Mouse (Mus musculus) limb, embryonic 10.5 days (tissue): Measurements from ENCODE around the gene Pgap2. TPM values are rescaled to one million over a fixed set of nuclear protein-coding genes. Genes with fewer than 3 reads are reported as not detected.
"Not testable (repeated sequence)": the region's sequence is repeated elsewhere in the genome, so short reads cannot be mapped to it uniquely, and the experiment has no call there.

Source experiments
- DNase-seq: peaks from one replicate; pipeline ENCODE4 v3.0.0-alpha.2; 2017; ENCODE audit warnings: low spot score
- H3K27ac ChIP-seq: fragments of 300-500 bp; sonication (generic); 2 replicates; pipeline ENCODE4 v1.5.1; 2016; ENCODE audit warnings: mild to moderate bottlenecking
- H3K27me3 ChIP-seq: fragments of 300-500 bp; sonication (generic); 2 replicates; pipeline ENCODE4 v1.6.1; 2016; ENCODE audit warnings: low read depth, mild to moderate bottlenecking; ENCODE audit not compliant: poor library complexity, severe bottlenecking
- H3K36me3 ChIP-seq: fragments of 300-500 bp; sonication (generic); 2 replicates; pipeline ENCODE4 v1.6.1; 2016; ENCODE audit warnings: mild to moderate bottlenecking, moderate library complexity
- H3K4me1 ChIP-seq: fragments of 300-500 bp; sonication (generic); 2 replicates; pipeline ENCODE4 v1.6.1; 2016
- H3K4me3 ChIP-seq: fragments of 300-500 bp; sonication (generic); 2 replicates; pipeline ENCODE4 v1.5.1; 2016; ENCODE audit warnings: mild to moderate bottlenecking, moderate library complexity
- H3K9me3 ChIP-seq: fragments of 300-500 bp; sonication (generic); replicated peaks from 2 replicates; pipeline ENCODE4 v1.6.1; 2016; ENCODE audit warnings: mild to moderate bottlenecking
- WGBS: fragments of 180-500 bp; shearing (Covaris S2); methylation state at CpG from one replicate; pipeline ENCODE4 v1.1.7; 2016; 5-methylcytosine and 5-hydroxymethylcytosine counted together
- polyA plus RNA-seq: library from polyadenylated mRNA; unstranded; fragments of >200 nt; fragmentation: Nextera tagmentation; extraction: Ambion mirVana; gene quantifications from 2 replicates; pipeline ENCODE4 v1.2.1, GENCODE M21; 2016

Pgap2 gene
- polyA plus RNA-seq, 1 experiment from 2014 or later, result 68.5 TPM

DNA sequence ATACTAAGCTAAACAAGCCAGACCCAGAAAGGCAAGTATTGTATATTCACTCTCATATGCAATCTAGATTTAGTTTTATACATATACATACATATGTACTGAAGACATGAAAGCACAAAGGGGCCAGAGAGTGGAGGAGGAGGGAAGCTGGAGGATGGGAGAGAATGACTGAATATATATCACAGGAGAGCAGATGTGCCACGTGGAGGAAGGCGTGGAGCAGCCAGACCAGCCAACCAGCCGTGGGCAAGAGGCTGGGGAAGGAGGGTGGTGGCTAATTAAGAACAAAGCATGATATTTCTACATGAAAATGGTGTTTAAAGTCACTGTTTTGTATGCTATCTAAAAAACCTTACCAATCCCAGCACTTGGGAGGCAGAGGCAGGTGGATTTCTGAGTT, 48.7 kb downstream of the Pgap2 start:
- no peak overlapping the region for H3K27ac ChIP-seq
- H3K4me3 ChIP-seq, result no peak overlapping the region
- no peaks in the 10 kb centered on the region for H3K27me3 ChIP-seq
- WGBS, result 76% methylated on average over 3 of the region's 3 CpGs
- H3K4me1 ChIP-seq, result no peaks in the 10 kb centered on the region
- DNase-seq, result no peak
- no peaks in the 10 kb centered on the region for H3K36me3 ChIP-seq
- no peaks in the 10 kb centered on the region for H3K9me3 ChIP-seq

DNA sequence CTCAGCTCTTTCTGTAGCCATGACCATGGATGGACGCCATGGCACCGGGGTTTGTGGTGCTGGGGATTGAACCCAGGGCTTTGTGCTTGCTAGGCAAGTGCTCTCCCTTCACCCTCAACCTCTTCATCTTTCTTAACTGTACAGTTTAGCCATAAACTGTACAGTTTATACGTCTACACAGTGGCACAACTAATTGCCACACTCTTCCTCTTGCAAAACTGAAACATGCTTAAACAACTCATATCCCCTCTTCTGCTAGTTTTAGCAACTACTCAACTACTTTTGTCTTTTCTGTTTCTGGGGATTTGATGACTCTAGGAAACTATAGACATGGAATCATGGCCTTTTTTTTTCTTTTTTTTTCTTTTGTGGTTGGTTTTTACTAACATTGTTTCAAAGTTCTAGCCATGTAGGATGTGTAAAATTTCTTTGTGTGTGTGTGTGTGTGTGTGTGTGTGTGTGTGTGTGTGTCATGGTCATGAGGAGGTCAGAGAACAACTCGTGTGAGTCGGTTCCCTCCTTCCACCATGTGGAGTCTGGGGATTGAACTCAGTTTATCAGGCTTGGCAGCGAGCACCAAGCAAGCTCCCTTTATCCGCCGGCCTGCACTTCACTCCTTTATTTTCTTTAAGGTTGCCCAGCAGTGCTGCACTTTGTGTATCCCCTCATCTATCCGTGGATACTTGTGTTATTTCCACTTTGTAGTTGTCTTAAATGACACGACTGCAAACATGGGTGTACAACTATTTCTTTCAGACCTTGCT, 49.9 kb downstream of the Pgap2 start:
- DNase-seq, result no peak
- Histone ChIP-seq H3K4me3 (no peak overlapping the region), H3K27me3 (no peaks in the 10 kb centered on the region), H3K27ac (no peak overlapping the region), H3K9me3 (no peaks in the 10 kb centered on the region), H3K4me1 (no peaks in the 10 kb centered on the region), H3K36me3 (no peaks in the 10 kb centered on the region)
- WGBS, result 81% methylated on average over 10 of the region's 10 CpGs

DNA sequence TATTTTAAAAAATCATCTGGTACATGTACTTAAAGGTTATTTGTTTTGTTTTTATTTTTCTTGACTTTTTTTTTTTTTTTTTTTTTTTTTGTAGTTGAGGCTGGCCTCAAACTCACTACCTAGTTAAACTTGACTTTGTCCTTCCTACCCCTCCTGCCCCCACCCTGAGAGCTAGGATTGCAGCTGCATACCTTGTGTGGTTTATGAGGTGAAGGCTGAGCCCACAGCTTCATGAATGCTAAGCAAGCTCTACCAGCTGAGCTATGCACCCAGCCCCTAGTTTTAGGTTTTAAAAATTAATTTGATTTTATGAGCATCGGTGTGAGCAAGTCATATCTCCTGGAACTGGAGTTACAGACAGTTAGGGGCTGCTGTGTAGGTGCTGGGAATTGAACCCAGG, 50.5 kb downstream of the Pgap2 start:
- Histone ChIP-seq H3K27me3 (no peaks in the 10 kb centered on the region), H3K4me1 (no peaks in the 10 kb centered on the region)

DNA sequence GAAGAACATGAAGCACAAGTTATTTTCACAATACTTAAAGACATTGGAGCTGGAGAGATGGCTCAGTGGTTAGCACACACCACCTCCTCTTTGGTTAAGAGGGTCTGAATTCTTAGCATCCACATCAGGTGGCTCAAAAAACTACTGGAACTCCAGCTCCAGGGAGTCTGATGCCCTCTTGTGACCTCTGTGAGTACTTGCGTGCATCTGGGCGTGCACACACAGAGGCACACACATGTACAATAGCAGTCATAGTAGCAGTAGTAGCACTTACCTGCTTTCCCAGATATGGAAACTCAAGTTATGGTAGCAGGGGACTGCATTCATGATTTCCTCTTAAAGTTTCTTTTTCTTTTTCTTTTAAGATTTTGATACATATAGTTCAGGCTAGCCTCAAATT, 53.0 kb downstream of the Pgap2 start:
- Histone ChIP-seq H3K27me3 (0 out of 2 replicates have a peak, but pooled peaks cover 2% of the 10 kb centered on the region), H3K36me3 (no peaks in the 10 kb centered on the region), H3K9me3 (no peaks in the 10 kb centered on the region), H3K4me3 (no peak overlapping the region), H3K4me1 (0 out of 2 replicates have a peak, but pooled peaks cover under 1% of the 10 kb centered on the region), H3K27ac (no peak overlapping the region)
- WGBS, result 96% methylated on average over 2 of the region's 2 CpGs
- no peak for DNase-seq

More for the DNA sequence above, 50.5 kb downstream of the Pgap2 start:
- no peak for DNase-seq
- WGBS, result 100% methylated on average over 1 of the region's 1 CpGs
- Histone ChIP-seq H3K9me3 (no peaks in the 10 kb centered on the region), H3K27ac (no peak overlapping the region), H3K36me3 (no peaks in the 10 kb centered on the region), H3K4me3 (no peak overlapping the region)

DNA sequence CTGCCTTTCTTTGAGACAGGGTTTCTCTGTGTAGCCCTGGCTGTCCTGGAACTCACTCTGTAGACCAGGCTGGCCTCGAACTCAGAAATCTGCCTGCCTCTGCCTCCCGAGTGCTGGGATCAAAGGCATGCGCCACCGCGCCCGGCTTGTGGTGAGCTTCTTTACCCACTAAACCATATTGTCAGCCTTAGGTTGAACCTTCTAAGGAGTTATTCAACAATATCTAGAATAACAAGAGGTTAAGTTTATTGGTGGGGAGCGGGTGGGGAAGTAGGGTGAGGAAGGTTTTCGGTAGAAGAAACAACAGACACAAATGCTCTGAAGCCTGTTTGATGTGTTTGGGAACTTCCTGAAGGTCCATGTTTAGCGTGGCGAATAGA, 56.0 kb downstream of the Pgap2 start:
- not testable (repeated sequence) for DNase-seq, H3K27ac ChIP-seq, H3K4me1 ChIP-seq, H3K36me3 ChIP-seq, H3K9me3 ChIP-seq, H3K4me3 ChIP-seq
- WGBS, result 92% methylated on average over 10 of the region's 10 CpGs
- peaks cover 19% of the 10 kb centered on the region for H3K27me3 ChIP-seq

DNA sequence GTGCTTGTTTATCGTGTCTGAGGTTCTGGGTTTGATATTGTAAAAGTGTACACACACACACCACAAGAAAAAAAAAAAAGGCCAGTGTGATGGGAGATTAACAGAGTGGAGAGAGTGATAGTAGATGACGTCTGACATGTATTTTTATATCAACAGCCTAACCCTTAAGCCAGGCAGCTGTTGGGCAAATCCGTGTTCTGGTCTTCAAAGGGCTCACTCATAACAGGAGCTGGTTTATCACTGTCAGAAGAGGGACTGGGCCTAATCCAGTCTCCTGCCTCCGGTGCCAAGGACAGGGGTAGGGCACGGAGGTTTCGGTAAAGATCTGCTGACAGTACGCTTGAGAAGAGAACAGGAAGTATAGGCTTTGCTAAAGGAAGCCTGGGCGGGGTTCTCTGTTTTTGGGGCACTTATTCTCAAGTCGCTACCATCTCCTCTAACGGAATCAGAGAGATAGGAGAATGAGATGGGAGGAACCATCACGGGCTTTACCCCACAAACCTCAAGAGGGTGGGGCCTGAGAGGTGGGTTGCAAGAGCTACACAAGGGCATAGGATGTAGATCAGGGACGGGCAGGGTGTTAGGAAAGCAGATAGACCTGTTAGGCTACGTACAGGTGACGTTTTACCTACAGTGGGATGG, 56.5 kb downstream of the Pgap2 start:
- Histone ChIP-seq H3K36me3 (no peaks in the 10 kb centered on the region), H3K9me3 (no peaks in the 10 kb centered on the region), H3K4me1 (peaks cover 9% of the 10 kb centered on the region; the same call in 1 of the 2 replicates), H3K27me3 (peaks cover 19% of the 10 kb centered on the region), H3K27ac (no peak overlapping the region), H3K4me3 (peak overlapping the region; percentile 89; the same call in 1 of the 2 replicates)
- no peak for DNase-seq
- WGBS, result 54% methylated on average over 14 of the region's 14 CpGs

DNA sequence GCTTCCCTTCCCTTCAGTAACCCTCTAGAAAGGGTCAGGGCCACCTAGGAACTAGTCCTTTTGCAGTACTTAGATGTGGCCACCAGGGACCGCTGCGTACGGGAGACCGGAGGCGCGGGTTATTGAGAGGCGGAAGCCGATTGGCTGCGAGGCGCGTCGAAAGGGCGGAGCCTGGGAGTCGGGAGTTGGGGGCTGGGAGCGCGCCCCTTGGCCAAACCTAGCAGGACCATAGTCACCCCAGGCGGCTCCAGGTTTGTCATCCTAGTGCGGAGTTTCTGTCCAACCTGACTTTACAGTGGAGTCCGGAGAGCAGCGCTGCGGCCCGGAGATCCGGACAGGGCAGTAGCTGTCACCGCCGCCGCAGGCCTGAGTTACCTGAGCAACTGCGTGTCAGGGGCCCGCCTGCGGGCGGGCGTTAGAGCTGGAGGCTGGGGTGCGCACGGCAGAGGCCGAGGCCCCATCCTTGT, 57.1 kb downstream of the Pgap2 start:
- WGBS, result under 1% methylated on average over 34 of the region's 34 CpGs

DNA sequence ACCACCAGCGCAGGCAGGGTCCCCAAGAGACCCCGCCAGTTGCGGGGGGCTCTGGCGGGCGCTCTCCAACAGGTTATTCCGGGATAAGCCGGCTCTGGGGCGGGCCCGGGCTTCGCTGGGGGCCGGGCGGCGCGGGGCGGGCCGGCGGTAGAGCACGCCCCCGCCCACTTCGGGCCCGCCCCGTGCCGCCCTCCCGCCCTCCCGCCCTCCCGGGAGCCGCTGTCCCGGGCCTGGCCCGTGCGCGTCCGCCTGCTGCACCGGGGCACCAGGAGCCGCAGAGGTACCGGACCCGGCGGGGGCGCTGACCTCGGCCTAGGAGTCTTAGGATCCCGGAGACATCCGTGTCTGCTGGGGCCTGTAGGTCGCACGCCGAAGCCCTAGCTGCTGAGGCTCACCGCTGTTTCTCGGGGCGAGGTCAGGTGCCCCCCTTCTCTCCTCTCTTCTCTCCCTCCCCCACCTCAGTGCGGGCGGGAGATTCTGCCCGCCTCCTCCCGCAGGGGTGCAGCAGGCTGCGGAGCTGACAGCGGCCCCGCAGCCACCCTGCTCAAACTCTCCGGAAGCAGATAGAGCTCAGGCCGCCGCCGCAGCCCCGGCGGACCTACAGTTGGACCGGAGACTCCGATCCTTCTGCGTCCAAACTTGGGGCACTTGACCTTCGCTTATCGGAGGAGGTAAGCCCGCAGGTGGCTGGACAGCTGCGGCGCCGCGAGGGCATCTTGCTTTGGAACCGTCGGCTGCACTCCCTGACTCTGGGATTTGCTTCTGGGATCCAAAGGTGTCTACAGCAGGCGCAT, 57.8 kb downstream of the Pgap2 start, which contains the start of gene Stim1:
TSS of gene Stim1 (plus strand) at position 206 of the 794 bp plus-strand sequence.
- Histone ChIP-seq H3K36me3 (no peaks in the 10 kb centered on the region), H3K9me3 (no peaks in the 10 kb centered on the region), H3K27me3 (peaks cover 19% of the 10 kb centered on the region), H3K27ac (peak within 1 kb of the TSS; percentile 81), H3K4me3 (peak within 1 kb of the TSS; percentile 89), H3K4me1 (peaks cover 9% of the 10 kb centered on the region; the same call in 1 of the 2 replicates)
- under 1% methylated on average over 73 of the region's 73 CpGs for WGBS
- peak; percentile 78 for DNase-seq

More for the DNA sequence above, 57.1 kb downstream of the Pgap2 start:
- peak; percentile 95 for DNase-seq
- H3K36me3 ChIP-seq, result no peaks in the 10 kb centered on the region
- peaks cover 9% of the 10 kb centered on the region; the same call in 1 of the 2 replicates for H3K4me1 ChIP-seq
- H3K27me3 ChIP-seq, result peaks cover 19% of the 10 kb centered on the region
- no peaks in the 10 kb centered on the region for H3K9me3 ChIP-seq
- H3K27ac ChIP-seq, result peak overlapping the region; percentile 81
- peak overlapping the region; percentile 89 for H3K4me3 ChIP-seq

DNA sequence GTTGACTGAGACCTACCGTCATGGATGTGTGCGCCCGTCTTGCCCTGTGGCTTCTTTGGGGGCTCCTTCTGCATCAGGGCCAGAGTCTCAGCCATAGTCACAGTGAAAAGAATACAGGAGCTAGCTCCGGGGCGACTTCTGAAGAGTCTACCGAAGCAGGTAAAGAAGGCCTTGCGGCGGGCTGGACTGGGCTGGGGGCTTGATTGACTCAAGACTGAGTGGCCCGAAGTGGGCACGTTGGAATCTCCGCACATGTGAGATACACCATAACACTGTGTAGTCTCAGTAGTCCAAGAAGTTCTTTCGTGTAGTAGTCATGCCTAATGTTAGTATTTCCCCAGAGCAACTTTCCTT, 58.4 kb downstream of the Pgap2 start:
- H3K4me3 ChIP-seq, result peak overlapping the region; percentile 89
- WGBS, result 6% methylated on average over 12 of the region's 12 CpGs
- H3K36me3 ChIP-seq, result no peaks in the 10 kb centered on the region
- peak overlapping the region; percentile 81 for H3K27ac ChIP-seq
- DNase-seq, result no peak
- peaks cover 19% of the 10 kb centered on the region for H3K27me3 ChIP-seq
- H3K4me1 ChIP-seq, result peaks cover 9% of the 10 kb centered on the region; the same call in 1 of the 2 replicates
- H3K9me3 ChIP-seq, result no peaks in the 10 kb centered on the region

DNA sequence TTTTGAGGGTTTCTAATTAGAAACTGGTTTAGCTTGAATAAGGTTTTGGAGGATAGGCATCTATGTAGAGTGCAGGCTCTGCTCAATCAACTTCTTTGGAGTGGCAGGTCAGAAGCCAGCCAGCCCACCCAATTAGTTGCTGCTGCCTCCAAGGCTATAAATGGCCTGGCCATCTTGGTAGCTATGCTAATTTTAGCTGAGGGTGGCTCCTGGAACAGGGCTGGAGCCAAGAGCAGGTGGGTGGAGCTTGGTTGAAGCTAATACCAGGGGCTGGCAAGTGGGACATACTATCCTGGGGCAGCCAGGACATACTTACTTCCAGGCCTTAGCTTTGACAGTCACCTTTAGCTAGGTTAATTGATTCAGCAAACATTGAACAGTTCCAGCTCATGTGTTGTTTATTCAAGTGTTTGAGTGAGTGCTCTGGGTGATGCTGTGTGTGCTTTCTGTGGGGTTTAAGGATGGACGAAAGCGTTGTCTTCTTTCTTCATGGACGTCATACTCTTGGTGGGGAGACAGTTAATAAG, 62.5 kb downstream of the Pgap2 start:
- Histone ChIP-seq H3K4me1 (peaks cover 9% of the 10 kb centered on the region; the same call in 1 of the 2 replicates), H3K9me3 (no peaks in the 10 kb centered on the region), H3K4me3 (no peak overlapping the region), H3K27me3 (peaks cover 19% of the 10 kb centered on the region), H3K27ac (no peak overlapping the region), H3K36me3 (no peaks in the 10 kb centered on the region)
- 93% methylated on average over 3 of the region's 3 CpGs for WGBS
- no peak for DNase-seq

DNA sequence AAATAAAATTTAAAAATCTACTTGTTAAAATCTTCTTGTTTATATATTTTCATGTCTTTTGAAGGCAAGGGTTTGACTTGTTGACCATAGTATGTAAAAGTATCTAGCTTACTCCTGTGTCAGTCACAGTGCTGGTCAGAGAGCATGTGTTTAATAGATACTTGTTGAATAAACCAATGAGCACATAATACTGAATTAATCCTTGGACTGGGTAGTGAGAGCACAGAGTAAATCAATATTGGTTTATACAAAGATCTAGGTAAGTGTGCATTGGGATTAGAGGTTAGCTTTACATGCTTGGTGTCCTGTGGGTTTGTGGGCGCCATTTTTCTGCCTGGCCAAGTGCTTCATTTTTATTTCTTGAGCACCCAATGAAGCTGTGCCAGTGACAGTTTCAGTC, 71.4 kb downstream of the Pgap2 start:
- 97% methylated on average over 1 of the region's 1 CpGs for WGBS
- Histone ChIP-seq H3K27ac (no peak overlapping the region), H3K9me3 (no peaks in the 10 kb centered on the region), H3K36me3 (no peaks in the 10 kb centered on the region), H3K4me3 (no peak overlapping the region), H3K4me1 (no peaks in the 10 kb centered on the region), H3K27me3 (no peaks in the 10 kb centered on the region)
- no peak for DNase-seq

DNA sequence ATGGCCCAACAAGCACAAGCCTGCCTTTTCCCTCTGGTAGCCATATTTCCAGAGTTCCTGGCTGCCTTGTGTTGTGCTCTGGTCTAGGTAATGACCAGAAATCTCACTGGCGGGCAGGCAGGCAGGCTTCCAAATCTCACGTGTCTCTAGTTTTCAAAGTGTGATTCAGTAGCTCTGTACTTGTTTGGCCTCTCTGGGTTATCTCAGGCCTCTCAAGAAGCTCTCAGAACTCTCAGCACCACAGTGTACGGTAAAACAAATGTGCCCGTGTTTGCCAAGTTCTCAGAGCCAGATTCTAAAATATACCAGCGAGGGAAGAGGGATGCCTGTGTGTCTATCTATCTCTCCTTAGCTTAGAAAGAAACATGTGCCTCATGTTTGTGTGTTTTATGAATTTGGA, 72.3 kb downstream of the Pgap2 start:
- 85% methylated on average over 5 of the region's 5 CpGs for WGBS
- no peak for DNase-seq
- H3K27me3 ChIP-seq, result no peaks in the 10 kb centered on the region
- no peak overlapping the region for H3K4me3 ChIP-seq
- no peaks in the 10 kb centered on the region for H3K9me3 ChIP-seq
- H3K4me1 ChIP-seq, result no peaks in the 10 kb centered on the region
- no peak overlapping the region for H3K27ac ChIP-seq
- no peaks in the 10 kb centered on the region for H3K36me3 ChIP-seq
